Mouse (Mus musculus) G1E (cell line): ENCODE measurements around the gene Snrk.

ENCODE experiments used
- CTCF ChIP-seq: IDR thresholded peaks from 2 replicates; pipeline ENCODE4 v1.5.1; 2012; ENCODE audit warnings: low read depth, low read length, inconsistent platforms, mixed read lengths
- GATA1 ChIP-seq: IDR thresholded peaks from 2 replicates; pipeline ENCODE4 v1.6.1; 2012; ENCODE audit warnings: borderline replicate concordance, low read length, inconsistent platforms, mixed read lengths
- TAL1 ChIP-seq: conservative IDR thresholded peaks from 2 replicates; pipeline ENCODE4 v1.6.1; 2012; ENCODE audit warnings: low read depth, low read length, inconsistent platforms, mixed read lengths

DNA sequence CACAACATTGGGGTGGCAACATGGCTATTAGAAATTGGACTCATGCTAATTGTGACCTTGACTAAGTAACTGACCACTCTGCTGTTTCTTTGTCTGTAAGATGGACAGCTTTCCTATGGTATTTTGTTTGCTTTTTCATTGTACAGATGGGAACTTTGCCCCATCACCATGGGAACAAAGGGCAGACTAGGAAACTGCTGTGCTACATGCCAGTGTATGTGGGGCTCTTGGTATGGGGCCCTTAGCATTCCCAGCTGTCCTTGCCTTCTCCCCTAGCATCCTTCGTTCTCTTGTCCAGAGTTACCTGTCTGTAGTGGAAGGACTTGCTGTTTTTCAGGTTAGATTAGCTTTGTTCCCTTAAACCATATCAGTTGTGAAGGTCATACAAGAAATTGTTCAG lies 20.9 kb downstream of the Snrk start:
- TF ChIP-seq CTCF = no peak
- no peak for TF ChIP-seq GATA1
- TF ChIP-seq TAL1 = no peak
